Mouse (Mus musculus) B cell, adult 2 months (primary cell): ENCODE data around the gene Micu1.

Source experiments
- DNase-seq, 2 experiments: peaks; one replicate each; pipeline ENCODE4 v3.0.0; 2022

Gene Micu1

GRCm38 (mm10) chr10:59780698-59781097 lies 78.4 kb downstream of the Micu1 start:
- DNase-seq, result no peak

GRCm38 (mm10) chr10:59781205-59781931 lies 79.1 kb downstream of the Micu1 start:
- DNase-seq, result no peak

DNA sequence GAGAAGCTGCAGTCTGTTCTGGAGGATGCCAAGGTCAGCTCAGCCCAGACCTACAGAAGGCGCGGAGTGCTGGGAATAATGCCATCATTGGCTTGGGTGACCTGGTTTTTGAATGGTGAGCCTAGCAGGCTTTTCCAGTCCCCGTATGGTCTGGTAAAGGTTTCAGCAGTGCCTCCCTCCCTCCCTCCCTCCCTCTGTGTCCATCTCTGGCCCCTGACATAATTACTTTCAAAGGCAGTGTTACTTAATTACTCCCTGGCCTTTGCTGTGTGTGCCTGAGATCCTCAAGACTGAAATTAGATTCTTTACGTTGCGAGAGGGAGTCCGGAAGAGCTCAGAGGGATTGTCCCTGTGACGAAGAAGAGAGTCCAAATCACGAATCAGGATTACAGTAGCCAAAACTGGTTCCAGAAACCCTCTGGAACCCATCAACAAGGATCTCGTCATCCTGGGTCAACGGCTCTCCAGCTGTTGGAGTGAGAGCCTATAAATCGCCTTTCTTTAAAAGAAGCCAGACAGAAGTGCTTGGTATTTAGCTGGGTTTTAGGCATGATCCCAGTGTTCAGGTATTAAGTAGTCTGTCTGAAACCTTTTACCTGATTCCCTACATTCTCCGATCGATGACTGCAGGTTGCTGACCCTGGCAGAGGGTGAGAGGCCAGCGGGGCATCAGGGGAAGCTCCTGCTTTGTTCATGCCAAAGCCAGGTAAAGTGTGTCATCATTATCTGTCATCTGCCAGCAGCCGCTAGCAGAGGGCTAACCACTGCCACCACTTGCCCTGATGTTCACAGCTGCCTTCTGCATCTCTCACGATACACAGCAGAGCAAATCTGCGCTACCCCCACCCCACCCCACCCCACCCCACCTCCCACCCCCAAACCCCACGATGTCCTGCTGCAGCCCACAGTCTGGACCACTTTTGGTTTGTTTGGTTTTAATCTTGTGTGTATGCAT lies 82.7 kb downstream of the Micu1 start:
- DNase-seq, result no peak

DNA sequence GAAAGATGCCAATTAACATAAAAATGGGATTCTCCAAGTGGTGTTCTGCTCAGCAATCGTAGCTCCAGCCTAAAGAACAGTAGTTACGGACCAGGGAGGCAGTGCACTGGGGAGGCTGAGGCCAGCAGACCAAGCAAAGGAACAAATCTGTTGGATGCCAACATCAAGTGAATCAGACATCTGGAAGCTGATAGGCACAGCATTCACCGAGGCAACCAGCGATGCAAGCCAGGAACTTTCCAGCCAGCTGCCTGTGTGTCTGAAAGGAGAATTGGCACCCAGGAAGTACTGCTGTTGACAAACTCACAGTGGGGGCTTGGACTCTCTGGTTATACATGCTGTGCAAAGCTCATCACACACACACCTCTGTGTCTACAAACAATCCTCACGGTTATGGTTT lies 84.0 kb downstream of the Micu1 start:
- no peak for DNase-seq

DNA sequence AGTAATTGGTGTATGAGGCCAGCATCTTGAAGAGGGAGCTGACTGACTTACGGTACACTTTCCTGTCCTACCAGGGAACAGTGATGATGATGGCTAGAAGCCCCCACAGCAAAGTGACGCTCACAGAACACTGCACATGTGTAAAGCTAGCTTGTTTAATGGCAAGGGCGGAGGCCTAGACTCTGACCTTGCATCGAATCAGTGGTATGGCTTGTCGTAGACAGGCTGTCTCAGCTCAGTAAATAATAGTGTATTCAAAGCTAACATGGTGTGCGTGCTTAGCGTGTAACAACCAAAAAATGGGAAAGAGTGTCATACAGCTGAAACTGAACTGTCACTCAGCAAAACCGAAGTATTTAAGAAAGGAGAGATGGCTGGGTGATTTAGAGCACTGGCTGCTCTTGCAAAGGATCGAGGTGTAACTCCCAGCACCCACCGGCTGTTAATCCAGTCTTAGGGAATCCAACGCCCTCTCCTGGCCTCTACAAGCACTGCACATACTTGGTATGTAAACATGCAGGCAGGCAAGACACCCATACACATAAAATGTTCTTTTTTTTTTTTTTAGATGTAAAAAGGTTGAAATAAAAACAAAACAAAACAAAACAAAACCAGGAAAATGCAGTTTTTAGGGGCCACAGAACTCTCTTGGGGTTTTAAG lies 85.0 kb downstream of the Micu1 start:
- DNase-seq, result no peak

GRCm38 (mm10) chr10:59787870-59788269 lies 85.6 kb downstream of the Micu1 start:
- DNase-seq, result no peak

DNA sequence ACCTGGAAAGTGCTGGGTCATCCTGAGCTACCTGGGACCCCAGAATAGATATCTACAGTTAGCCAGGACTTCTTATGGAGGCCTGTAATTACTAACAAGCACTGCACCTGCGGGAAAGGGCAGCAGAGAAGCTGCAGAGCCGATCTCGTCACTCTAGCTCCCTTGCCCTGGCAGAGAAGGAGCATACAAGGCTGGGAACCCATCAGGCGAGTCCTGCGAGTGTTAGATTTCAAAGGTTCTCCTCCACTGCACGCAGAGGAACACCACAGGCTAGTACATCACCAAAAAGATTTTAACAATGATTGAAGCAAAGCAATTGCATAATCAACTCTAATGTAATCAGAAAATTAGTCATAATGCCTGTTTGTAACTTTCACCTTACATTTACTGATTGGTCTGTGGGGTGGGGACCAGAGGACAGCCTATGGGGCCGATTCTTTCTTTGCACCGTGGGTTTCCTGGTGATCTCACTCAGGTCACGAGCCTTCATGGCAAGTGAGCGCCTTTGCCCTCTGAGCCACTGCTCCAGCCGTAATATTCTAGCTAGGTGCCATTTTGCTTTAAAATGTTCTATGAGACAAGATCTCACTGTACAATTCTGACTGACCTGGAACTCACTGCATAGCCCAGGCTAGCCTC lies 88.1 kb downstream of the Micu1 start:
- DNase-seq, result no peak

DNA sequence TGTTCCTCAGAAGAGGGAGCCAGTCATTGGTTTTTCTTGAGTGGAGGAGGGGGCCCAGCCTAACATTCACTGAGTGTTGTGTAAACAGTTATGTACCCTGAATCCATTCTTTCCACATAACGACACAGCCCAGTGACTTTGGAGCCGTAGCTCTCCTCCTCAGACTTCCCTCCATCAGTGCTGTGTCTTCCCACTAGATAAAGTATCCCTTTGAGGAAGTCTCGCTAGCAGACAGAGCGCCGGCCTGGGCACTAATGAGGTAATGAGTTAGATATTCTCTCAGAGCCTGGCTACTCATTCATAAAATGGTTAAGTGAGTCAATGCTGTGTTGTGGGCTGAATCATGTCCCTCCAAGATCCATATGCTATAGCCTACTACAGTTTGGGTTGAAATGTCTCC lies 89.6 kb downstream of the Micu1 start:
- DNase-seq, result no peak

GRCm38 (mm10) chr10:59792575-59793176 lies 90.4 kb downstream of the Micu1 start:
- no peak for DNase-seq

DNA sequence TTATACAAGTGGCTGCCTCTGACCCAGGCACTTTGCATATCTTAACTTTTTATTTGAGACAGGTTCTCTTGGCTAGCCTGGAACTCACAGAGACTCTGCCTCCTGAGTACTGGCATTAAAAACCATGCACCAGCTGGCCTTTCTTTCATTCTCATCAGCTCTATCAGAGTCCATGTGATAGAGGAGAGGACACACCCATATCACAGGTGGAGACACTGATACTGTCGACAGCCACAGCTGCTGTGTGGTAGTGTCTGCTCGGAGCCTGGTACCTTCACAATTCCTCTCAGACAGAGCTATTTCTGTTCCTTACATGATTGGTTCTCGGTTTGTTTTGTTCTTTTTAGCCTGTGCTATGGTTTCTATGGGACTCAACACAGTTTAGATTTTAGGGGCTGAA lies 91.2 kb downstream of the Micu1 start:
- DNase-seq, result no peak

GRCm38 (mm10) chr10:59795085-59795484 lies 92.8 kb downstream of the Micu1 start:
- no peak for DNase-seq

DNA sequence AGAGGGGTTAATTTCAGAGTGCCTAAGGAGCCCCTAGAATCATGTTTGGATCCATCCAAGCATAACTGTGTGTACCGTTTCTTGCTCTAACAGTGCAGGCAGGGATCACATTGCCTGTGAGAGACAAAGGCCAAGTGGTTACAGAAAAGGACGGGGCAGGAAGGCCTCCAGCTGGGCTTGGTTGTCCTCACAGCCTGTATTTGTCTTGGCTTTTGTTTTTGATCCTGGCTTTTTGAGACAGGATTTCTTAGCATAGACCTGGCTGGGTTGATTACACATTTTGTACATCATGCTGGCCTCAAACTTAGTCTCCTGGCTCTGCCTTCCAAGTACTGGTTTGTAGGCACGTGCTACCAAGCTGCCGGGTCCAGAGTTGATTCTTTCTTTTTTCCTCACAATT lies 93.6 kb downstream of the Micu1 start:
- DNase-seq, result no peak

GRCm38 (mm10) chr10:59798371-59798770 lies 96.1 kb downstream of the Micu1 start:
- DNase-seq, result no peak

- no peak for DNase-seq
Measured at GRCm38 (mm10) chr10:59799303-59800044, 97.2 kb downstream of the Micu1 start.

- DNase-seq, result no peak
Measured at GRCm38 (mm10) chr10:59800159-59800558, 97.9 kb downstream of the Micu1 start.

DNA sequence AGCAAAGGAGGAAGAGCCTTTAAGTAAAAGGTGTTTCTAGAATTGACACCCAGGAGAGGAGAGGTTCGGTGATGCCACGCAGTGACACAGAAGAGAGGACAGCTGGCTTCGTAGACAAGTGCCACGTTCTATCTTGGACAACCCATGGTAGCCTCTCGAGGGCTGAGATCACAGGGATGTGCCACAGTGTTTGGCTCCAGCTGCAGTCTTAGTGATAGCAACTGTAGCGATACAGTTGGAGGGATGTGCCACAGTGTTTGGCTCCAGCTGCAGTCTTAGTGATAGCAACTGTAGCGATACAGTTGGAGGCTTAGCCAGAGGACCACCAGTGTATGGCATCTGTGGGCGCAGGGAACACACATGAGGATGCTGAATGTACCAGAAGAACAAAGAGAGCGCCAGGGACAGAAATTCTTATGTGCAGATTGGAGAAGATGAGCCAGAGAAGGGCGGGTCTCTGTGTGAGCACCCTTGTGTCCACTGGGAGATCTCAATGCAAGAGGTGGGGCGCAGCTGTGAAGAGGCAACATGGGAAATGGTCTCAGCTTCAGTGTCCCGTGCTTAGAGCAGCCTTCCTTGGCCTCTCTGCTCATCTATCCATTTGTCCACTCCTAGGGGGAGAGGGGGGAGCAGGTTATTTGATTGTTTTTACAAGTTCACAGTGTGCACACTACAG lies 98.7 kb downstream of the Micu1 start:
- DNase-seq, result no peak

GRCm38 (mm10) chr10:59808677-59809076 lies 106.4 kb downstream of the Micu1 start:
- no peak for DNase-seq

- DNase-seq, result no peak
Measured at GRCm38 (mm10) chr10:59809991-59810574, 107.8 kb downstream of the Micu1 start.

- DNase-seq, result no peak
Measured at GRCm38 (mm10) chr10:59812939-59813338, 110.7 kb downstream of the Micu1 start.

- no peak for DNase-seq
Measured at GRCm38 (mm10) chr10:59813759-59814158, 111.5 kb downstream of the Micu1 start.
